Mouse (Mus musculus) MEL (cell line): Measurements from ENCODE around the gene Prrg1.

Experiments
- EP300 ChIP-seq, 2 experiments: IDR thresholded peaks; 2 replicates each; pipeline ENCODE4 v1.6.1; 2011; ENCODE audit warnings: improper control_type of control experiment in 2 of 2, low read length in 2 of 2, low read depth in 1 of 2, mild to moderate bottlenecking in 1 of 2
- GATA1 ChIP-seq: IDR thresholded peaks from 2 replicates; pipeline ENCODE4 v1.6.1; 2011; ENCODE audit warnings: low read depth, low read length, improper control_type of control experiment
- MXI1 ChIP-seq: IDR thresholded peaks from 2 replicates; pipeline ENCODE4 v1.6.1; 2011; ENCODE audit warnings: mild to moderate bottlenecking, low read depth, low read length, improper control_type of control experiment
- POLR2A ChIP-seq, 2 experiments: IDR thresholded peaks; 2 replicates each; pipeline ENCODE4 v1.6.1; 2011 to 2012; ENCODE audit warnings: low read length in 2 of 2, mild to moderate bottlenecking in 2 of 2, control low read depth in 1 of 2, improper control_type of control experiment in 1 of 2, low read depth in 1 of 2, moderate library complexity in 1 of 2; ENCODE audit not compliant: control insufficient read depth in 1 of 2, insufficient read depth in 1 of 2, poor library complexity in 1 of 2
- RCOR1 ChIP-seq: IDR thresholded peaks from 2 replicates; pipeline ENCODE4 v1.6.1; 2012; ENCODE audit warnings: low read depth, mild to moderate bottlenecking, inconsistent platforms, low read length, improper control_type of control experiment
- SIN3A ChIP-seq: IDR thresholded peaks from 2 replicates; pipeline ENCODE4 v1.6.1; 2012; ENCODE audit warnings: low read length, improper control_type of control experiment, inconsistent platforms
- USF1 ChIP-seq: IDR thresholded peaks from 2 replicates; pipeline ENCODE4 v1.6.1; 2014; ENCODE audit warnings: low read depth, mild to moderate bottlenecking, inconsistent platforms, low read length, improper control_type of control experiment, moderate library complexity

GRCm38 (mm10) chrX:78553399-78553798, 30.3 kb downstream of the Prrg1 start:
- no peak for TF ChIP-seq POLR2A (IDR thresholded peaks at IDR 0.05; ENCODE audit: control insufficient read depth in 1 of 2, insufficient read depth in 1 of 2, low read depth in 1 of 2, low read length in 2 of 2, poor library complexity in 1 of 2)
- no peak for TF ChIP-seq RCOR1
- no peak for TF ChIP-seq SIN3A
- no peak for TF ChIP-seq USF1
- no peak for TF ChIP-seq MXI1
- no peak for TF ChIP-seq GATA1
- no peak for TF ChIP-seq EP300 (IDR thresholded peaks at IDR 0.05; ENCODE audit: low read depth in 1 of 2, low read length in 2 of 2)
